Mouse (Mus musculus) liver, adult 2 months (tissue): ENCODE results near the gene Clpb.

Experiments
- CTCF ChIP-seq: fragments of 200-500 bp; IDR thresholded peaks from 2 replicates; pipeline ENCODE4 v1.5.1; 2011; ENCODE audit warnings: low read depth, low read length, control low read depth
- POLR2A ChIP-seq: fragments of 200-500 bp; IDR thresholded peaks from 2 replicates; pipeline ENCODE4 v1.6.1; 2011; ENCODE audit warnings: low read length, control low read depth; ENCODE audit not compliant: insufficient read depth; ENCODE audit errors: extremely low read depth

GRCm38 (mm10) chr7:101676762-101677308 lies 13.4 kb downstream of the Clpb start:
- TF ChIP-seq POLR2A (no peak), CTCF (no peak)
